Mouse (Mus musculus) stomach, postnatal 0 days (tissue): Measurements from ENCODE around the gene Zfp362.

ENCODE experiments used
- CTCF ChIP-seq: IDR thresholded peaks from 2 replicates; pipeline ENCODE4 v1.5.1; 2016; ENCODE audit warnings: antibody characterized with exemption, low read depth, mild to moderate bottlenecking, moderate library complexity
- EP300 ChIP-seq: optimal IDR thresholded peaks from 2 replicates; pipeline ENCODE3; 2016; ENCODE audit warnings: antibody characterized with exemption

GRCm38 (mm10) chr4:128801675-128802465, 4.0 kb downstream of the Zfp362 start:
- TF ChIP-seq EP300, result no peak
- TF ChIP-seq CTCF, result no peak
